Mouse (Mus musculus): Measurements from ENCODE around the gene Mup21. TPM values are rescaled to one million over a fixed set of nuclear protein-coding genes. Genes with fewer than 3 reads are reported as not detected.
"Not testable (repeated sequence)": the region's sequence is repeated elsewhere in the genome, so short reads cannot be mapped to it uniquely, and the experiment has no call there.

The Mup21 gene
- not detected in 2 replicates for polyA plus RNA-seq (2015; fragmentation: Nextera tagmentation; extraction: Ambion mirVana)

- Histone ChIP-seq H3K4me3 (ENCODE audit: low read length) (no peak within 1 kb of the TSS), H3K9ac (ENCODE audit: low read length) (no peak within 1 kb of the TSS), H3K27ac (ENCODE audit: low read length) (no peak within 1 kb of the TSS), H3K27me3 (ENCODE audit: control insufficient read depth, insufficient read depth, low read depth, low read length) (no peaks in the 10 kb centered on the region), H3K9me3 (ENCODE audit: control insufficient read depth, low read length) (no peaks in the 10 kb centered on the region), H3K4me1 (replicated peaks; ENCODE audit: control insufficient read depth, insufficient read depth, low read length) (no peaks in the 10 kb centered on the region), H3K4me2 (ENCODE audit: low read depth, low read length) (no peak within 1 kb of the TSS), H3K36me3 (ENCODE audit: control insufficient read depth, insufficient read depth, low read length) (no peaks in the 10 kb centered on the region)
- 59% methylated on average over 2 of the region's 2 CpGs for WGBS
- no peak for ATAC-seq (ENCODE audit: low read depth)
Observed at GRCm38 (mm10) chr4:62150811-62151210, at the start of gene Mup21. Gene Mup21, minus strand, starts transcription at chr4:62150863.

- 47% methylated on average over 7 of the region's 7 CpGs for WGBS
Observed at GRCm38 (mm10) chr4:62199923-62200529, 49.4 kb upstream of the Mup21 start.

GRCm38 (mm10) chr4:62188778-62189177 is 38.1 kb upstream of the Mup21 start:
- Histone ChIP-seq H3K4me2 (ENCODE audit: low read depth, low read length) (no peak overlapping the region), H3K27me3 (ENCODE audit: control insufficient read depth, insufficient read depth, low read depth, low read length) (no peaks in the 10 kb centered on the region), H3K36me3 (ENCODE audit: control insufficient read depth, insufficient read depth, low read length) (peaks cover 49% of the 10 kb centered on the region), H3K4me1 (replicated peaks; ENCODE audit: control insufficient read depth, insufficient read depth, low read length) (no peaks in the 10 kb centered on the region), H3K4me3 (ENCODE audit: low read length) (no peak overlapping the region), H3K9ac (ENCODE audit: low read length) (no peak overlapping the region), H3K9me3 (ENCODE audit: control insufficient read depth, low read length) (peaks cover 45% of the 10 kb centered on the region), H3K27ac (ENCODE audit: low read length) (no peak overlapping the region)
- ATAC-seq (ENCODE audit: low read depth): no peak

More at GRCm38 (mm10) chr4:62199923-62200529, 49.4 kb upstream of the Mup21 start:
- no peaks in the 10 kb centered on the region for H3K27me3 ChIP-seq (ENCODE audit: control insufficient read depth, insufficient read depth, low read depth, low read length)
- no peak overlapping the region for H3K27ac ChIP-seq (ENCODE audit: low read length)
- no peaks in the 10 kb centered on the region for H3K4me1 ChIP-seq (replicated peaks; ENCODE audit: control insufficient read depth, insufficient read depth, low read length)
- peaks cover 61% of the 10 kb centered on the region for H3K36me3 ChIP-seq (ENCODE audit: control insufficient read depth, insufficient read depth, low read length)
- no peak overlapping the region for H3K4me2 ChIP-seq (ENCODE audit: low read depth, low read length)
- peaks cover 5% of the 10 kb centered on the region; the same call in 1 of the 2 replicates for H3K9me3 ChIP-seq (ENCODE audit: control insufficient read depth, low read length)
- no peak overlapping the region for H3K9ac ChIP-seq (ENCODE audit: low read length)
- no peak for ATAC-seq (ENCODE audit: low read depth)
- no peak overlapping the region for H3K4me3 ChIP-seq (ENCODE audit: low read length)

- Histone ChIP-seq H3K4me3 (ENCODE audit: low read length) (no peak overlapping the region), H3K9me3 (ENCODE audit: control insufficient read depth, low read length) (no peaks in the 10 kb centered on the region), H3K4me2 (ENCODE audit: low read depth, low read length) (no peak overlapping the region), H3K36me3 (ENCODE audit: control insufficient read depth, insufficient read depth, low read length) (no peaks in the 10 kb centered on the region), H3K27me3 (ENCODE audit: control insufficient read depth, insufficient read depth, low read depth, low read length) (no peaks in the 10 kb centered on the region), H3K9ac (ENCODE audit: low read length) (no peak overlapping the region), H3K4me1 (replicated peaks; ENCODE audit: control insufficient read depth, insufficient read depth, low read length) (no peaks in the 10 kb centered on the region), H3K27ac (ENCODE audit: low read length) (no peak overlapping the region)
- ATAC-seq (ENCODE audit: low read depth): no peak
- WGBS: 36% methylated on average over 5 of the region's 5 CpGs
Observed at GRCm38 (mm10) chr4:62177282-62177681, 26.6 kb upstream of the Mup21 start.

GRCm38 (mm10) chr4:62174471-62174870 is 23.8 kb upstream of the Mup21 start:
- 77% methylated on average over 4 of the region's 4 CpGs for WGBS
- ATAC-seq (ENCODE audit: low read depth): no peak
- Histone ChIP-seq H3K27me3 (ENCODE audit: control insufficient read depth, insufficient read depth, low read depth, low read length) (no peaks in the 10 kb centered on the region), H3K27ac (ENCODE audit: low read length) (no peak overlapping the region), H3K4me3 (ENCODE audit: low read length) (no peak overlapping the region), H3K4me1 (replicated peaks; ENCODE audit: control insufficient read depth, insufficient read depth, low read length) (no peaks in the 10 kb centered on the region), H3K36me3 (ENCODE audit: control insufficient read depth, insufficient read depth, low read length) (no peaks in the 10 kb centered on the region), H3K9me3 (ENCODE audit: control insufficient read depth, low read length) (no peaks in the 10 kb centered on the region), H3K4me2 (ENCODE audit: low read depth, low read length) (no peak overlapping the region), H3K9ac (ENCODE audit: low read length) (no peak overlapping the region)

- H3K27ac ChIP-seq (ENCODE audit: low read length); H3K4me3 ChIP-seq (ENCODE audit: low read length); H3K36me3 ChIP-seq (ENCODE audit: control insufficient read depth, insufficient read depth, low read length); H3K4me1 ChIP-seq (replicated peaks; ENCODE audit: control insufficient read depth, insufficient read depth, low read length); ATAC-seq (ENCODE audit: low read depth); H3K27me3 ChIP-seq (ENCODE audit: control insufficient read depth, insufficient read depth, low read depth, low read length); H3K4me2 ChIP-seq (ENCODE audit: low read depth, low read length); H3K9me3 ChIP-seq (ENCODE audit: control insufficient read depth, low read length); H3K9ac ChIP-seq (ENCODE audit: low read length): not testable (repeated sequence)
- WGBS: 87% methylated on average over 13 of the region's 13 CpGs
Observed at GRCm38 (mm10) chr4:62167636-62168035, 17.0 kb upstream of the Mup21 start.

- Histone ChIP-seq H3K9ac (ENCODE audit: low read length) (no peak overlapping the region), H3K27me3 (ENCODE audit: control insufficient read depth, insufficient read depth, low read depth, low read length) (no peaks in the 10 kb centered on the region), H3K4me1 (replicated peaks; ENCODE audit: control insufficient read depth, insufficient read depth, low read length) (no peaks in the 10 kb centered on the region), H3K27ac (ENCODE audit: low read length) (no peak overlapping the region), H3K36me3 (ENCODE audit: control insufficient read depth, insufficient read depth, low read length) (no peaks in the 10 kb centered on the region), H3K4me2 (ENCODE audit: low read depth, low read length) (no peak overlapping the region), H3K9me3 (ENCODE audit: control insufficient read depth, low read length) (no peaks in the 10 kb centered on the region), H3K4me3 (ENCODE audit: low read length) (no peak overlapping the region)
- ATAC-seq (ENCODE audit: low read depth): no peak
- 57% methylated on average over 1 of the region's 1 CpGs for whole genome bisulfite sequencing
Observed at GRCm38 (mm10) chr4:62158401-62158800, 7.7 kb upstream of the Mup21 start.

- peaks cover 7% of the 10 kb centered on the region for H3K9me3 ChIP-seq (ENCODE audit: control insufficient read depth, low read length)
- ATAC-seq (ENCODE audit: low read depth): no peak
- H3K36me3 ChIP-seq (ENCODE audit: control insufficient read depth, insufficient read depth, low read length): no peaks in the 10 kb centered on the region
- H3K4me1 ChIP-seq (replicated peaks; ENCODE audit: control insufficient read depth, insufficient read depth, low read length): no peaks in the 10 kb centered on the region
- no peak overlapping the region for H3K4me2 ChIP-seq (ENCODE audit: low read depth, low read length)
- 59% methylated on average over 7 of the region's 7 CpGs for WGBS
- no peak overlapping the region for H3K9ac ChIP-seq (ENCODE audit: low read length)
- no peaks in the 10 kb centered on the region for H3K27me3 ChIP-seq (ENCODE audit: control insufficient read depth, insufficient read depth, low read depth, low read length)
- no peak overlapping the region for H3K27ac ChIP-seq (ENCODE audit: low read length)
- H3K4me3 ChIP-seq (ENCODE audit: low read length): no peak overlapping the region
Observed at GRCm38 (mm10) chr4:62133706-62134105, 17.0 kb downstream of the Mup21 start.

GRCm38 (mm10) chr4:62103366-62103765 is 47.3 kb downstream of the Mup21 start:
- 25% methylated on average over 1 of the region's 2 CpGs for WGBS
- not testable (repeated sequence) for H3K9ac ChIP-seq (ENCODE audit: low read length); ATAC-seq (ENCODE audit: low read depth); H3K27me3 ChIP-seq (ENCODE audit: control insufficient read depth, insufficient read depth, low read depth, low read length); H3K36me3 ChIP-seq (ENCODE audit: control insufficient read depth, insufficient read depth, low read length); H3K4me1 ChIP-seq (replicated peaks; ENCODE audit: control insufficient read depth, insufficient read depth, low read length); H3K4me2 ChIP-seq (ENCODE audit: low read depth, low read length); H3K9me3 ChIP-seq (ENCODE audit: control insufficient read depth, low read length); H3K27ac ChIP-seq (ENCODE audit: low read length); H3K4me3 ChIP-seq (ENCODE audit: low read length)
